Mouse (Mus musculus) hindbrain, embryonic 12.5 days (tissue): ENCODE data around the gene Ankfn1. TPM values are rescaled to one million over a fixed set of nuclear protein-coding genes. Genes with fewer than 3 reads are reported as not detected.

Experiments
- ATAC-seq: fragments of 200-750 bp; cut with Nextera tagmentation; 2 replicates; pipeline ENCODE4 v1.8.0; 2017; ENCODE audit warnings: moderate TSS enrichment; ENCODE audit not compliant: low FRiP score
- H3K27ac ChIP-seq: fragments of 300-500 bp; sonication (generic); 2 replicates; pipeline ENCODE4 v1.5.1; 2016; ENCODE audit warnings: mild to moderate bottlenecking
- H3K27me3 ChIP-seq: fragments of 300-500 bp; sonication (generic); 2 replicates; pipeline ENCODE4 v1.6.1; 2016; ENCODE audit warnings: mild to moderate bottlenecking
- H3K36me3 ChIP-seq: fragments of 300-500 bp; sonication (generic); 2 replicates; pipeline ENCODE4 v1.6.1; 2016; ENCODE audit warnings: mild to moderate bottlenecking
- H3K4me1 ChIP-seq: fragments of 300-500 bp; sonication (generic); 2 replicates; pipeline ENCODE4 v1.6.1; 2016
- H3K4me2 ChIP-seq: fragments of 300-500 bp; sonication (generic); replicated peaks from 2 replicates; pipeline ENCODE4 v1.6.1; 2016; ENCODE audit warnings: mild to moderate bottlenecking
- H3K4me3 ChIP-seq: fragments of 300-500 bp; sonication (generic); 2 replicates; pipeline ENCODE4 v1.5.1; 2016; ENCODE audit warnings: mild to moderate bottlenecking
- H3K9ac ChIP-seq: fragments of 300-500 bp; sonication (generic); 2 replicates; pipeline ENCODE4 v1.6.1; 2016; ENCODE audit warnings: mild to moderate bottlenecking, moderate library complexity
- H3K9me3 ChIP-seq: fragments of 300-500 bp; sonication (generic); replicated peaks from 2 replicates; pipeline ENCODE4 v1.6.1; 2016; ENCODE audit warnings: mild to moderate bottlenecking
- WGBS: fragments of 180-500 bp; shearing (Covaris S2); methylation state at CpG from one replicate; pipeline ENCODE4 v1.1.7; 2016; 5-methylcytosine and 5-hydroxymethylcytosine counted together
- polyA plus RNA-seq: library from polyadenylated mRNA; unstranded; fragments of >200 nt; fragmentation: Nextera tagmentation; extraction: Ambion mirVana; gene quantifications from 2 replicates; pipeline ENCODE4 v1.2.1, GENCODE M21; 2016

The Ankfn1 gene
- polyA plus RNA-seq, 1 experiment from 2014 or later: 2.4 TPM

DNA sequence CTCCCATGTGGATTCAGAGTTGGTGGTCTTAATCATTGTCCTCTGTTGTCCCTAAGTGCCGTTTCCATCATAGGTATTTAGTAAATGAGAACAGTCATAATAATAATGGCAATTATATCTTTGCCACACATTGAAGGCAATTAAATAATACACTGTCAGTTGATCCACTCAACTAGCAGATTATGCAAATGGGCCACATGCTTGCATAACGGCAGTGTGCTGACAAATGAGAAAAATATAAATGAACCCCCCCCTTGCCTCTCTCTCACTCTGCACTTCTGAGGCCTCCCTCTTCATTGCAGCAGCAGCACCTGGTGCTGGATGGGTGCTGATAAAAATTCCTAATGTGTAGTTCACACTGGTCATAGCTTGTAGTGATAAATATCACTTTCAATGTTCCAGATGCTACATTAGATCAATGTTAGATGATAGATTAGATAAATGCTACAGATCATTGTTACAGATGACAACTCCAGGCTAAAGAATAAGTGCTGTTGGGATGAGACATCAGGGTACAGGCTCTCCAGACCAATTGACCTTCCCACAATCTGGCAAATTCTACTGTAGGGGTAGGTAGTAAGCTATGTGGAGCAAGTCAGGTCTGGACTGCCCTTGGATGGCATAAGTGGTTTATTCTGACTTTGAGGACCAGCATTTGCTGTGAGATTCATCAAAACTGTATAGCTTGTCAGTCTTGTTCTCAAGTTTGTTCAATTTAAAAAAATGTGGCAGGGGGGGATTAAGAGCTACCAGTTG is 12.3 kb downstream of the Ankfn1 start:
- Histone ChIP-seq H3K27ac (no peak overlapping the region), H3K4me3 (no peak overlapping the region), H3K9me3 (no peaks in the 10 kb centered on the region), H3K36me3 (no peaks in the 10 kb centered on the region), H3K4me2 (no peak overlapping the region), H3K27me3 (no peaks in the 10 kb centered on the region; the same call in 1 of the 2 replicates), H3K9ac (no peak overlapping the region), H3K4me1 (0 out of 2 replicates have a peak, but pooled peaks cover 3% of the 10 kb centered on the region)
- no peak for ATAC-seq
- WGBS: 53% methylated on average over 2 of the region's 2 CpGs

DNA sequence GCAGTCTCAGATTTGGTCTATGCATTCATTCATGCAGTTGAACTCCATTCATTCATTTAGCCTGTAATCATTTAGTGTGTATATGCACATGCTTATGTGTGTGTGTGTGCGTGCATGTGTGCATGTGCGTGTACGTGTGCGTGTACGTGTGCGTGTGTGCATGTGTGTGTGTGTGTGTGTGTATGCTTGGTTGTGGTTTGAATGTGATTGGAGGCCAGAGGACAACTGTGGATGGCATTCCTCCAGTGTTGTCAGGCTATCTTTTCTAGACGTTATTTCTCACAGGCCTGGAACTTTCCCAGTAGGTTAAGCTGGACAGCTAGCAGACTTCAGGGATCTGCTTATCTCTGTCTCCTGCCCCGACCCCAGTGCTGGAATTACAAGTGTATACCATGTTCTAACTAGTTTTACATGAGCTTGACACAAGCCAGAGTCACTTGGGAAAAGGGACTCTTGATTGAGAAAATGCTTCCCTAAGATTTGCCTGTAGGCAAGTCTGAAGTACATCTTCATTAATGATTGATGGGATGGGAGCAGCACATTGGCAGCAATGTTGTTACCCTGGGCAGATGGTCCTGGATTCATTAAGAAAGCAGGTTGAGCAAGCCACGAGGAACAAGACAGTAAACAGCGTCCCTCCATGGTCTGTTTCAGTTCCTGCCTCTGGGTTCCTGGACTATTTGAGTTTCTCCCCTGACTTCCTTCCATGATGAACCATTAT is 43.3 kb downstream of the Ankfn1 start:
- H3K36me3 ChIP-seq: no peaks in the 10 kb centered on the region
- no peaks in the 10 kb centered on the region for H3K27me3 ChIP-seq
- whole genome bisulfite sequencing: 84% methylated on average over 10 of the region's 10 CpGs
- no peak overlapping the region for H3K4me3 ChIP-seq
- no peak overlapping the region for H3K4me2 ChIP-seq
- no peaks in the 10 kb centered on the region for H3K9me3 ChIP-seq
- no peak for ATAC-seq
- no peak overlapping the region; the same call in 1 of the 2 replicates for H3K27ac ChIP-seq
- H3K4me1 ChIP-seq: no peaks in the 10 kb centered on the region
- H3K9ac ChIP-seq: no peak overlapping the region

DNA sequence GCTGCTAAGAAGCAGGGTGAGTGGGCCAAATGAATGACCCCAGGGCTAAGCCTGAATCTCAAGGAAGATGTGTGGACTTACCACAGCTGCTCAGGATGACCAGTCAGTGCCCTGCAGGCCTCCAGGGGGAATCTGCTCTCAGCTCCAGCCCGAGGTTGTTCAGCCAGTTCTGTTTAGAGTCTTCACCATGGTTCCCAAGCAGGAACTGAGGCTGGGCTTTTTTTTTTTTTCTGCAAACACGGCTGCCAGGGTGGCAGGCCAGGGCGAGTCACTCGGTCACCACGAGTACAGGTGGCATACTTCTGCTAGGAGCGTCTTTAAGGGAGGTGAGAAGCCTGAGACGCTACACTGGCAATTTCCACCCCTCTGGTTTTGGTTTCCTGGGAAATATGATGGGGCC is 43.9 kb downstream of the Ankfn1 start:
- Histone ChIP-seq H3K4me1 (no peaks in the 10 kb centered on the region), H3K9ac (no peak overlapping the region), H3K36me3 (no peaks in the 10 kb centered on the region), H3K27ac (no peak overlapping the region), H3K27me3 (no peaks in the 10 kb centered on the region), H3K4me3 (no peak overlapping the region), H3K9me3 (no peaks in the 10 kb centered on the region), H3K4me2 (no peak overlapping the region)
- no peak for ATAC-seq
- 85% methylated on average over 7 of the region's 7 CpGs for WGBS

DNA sequence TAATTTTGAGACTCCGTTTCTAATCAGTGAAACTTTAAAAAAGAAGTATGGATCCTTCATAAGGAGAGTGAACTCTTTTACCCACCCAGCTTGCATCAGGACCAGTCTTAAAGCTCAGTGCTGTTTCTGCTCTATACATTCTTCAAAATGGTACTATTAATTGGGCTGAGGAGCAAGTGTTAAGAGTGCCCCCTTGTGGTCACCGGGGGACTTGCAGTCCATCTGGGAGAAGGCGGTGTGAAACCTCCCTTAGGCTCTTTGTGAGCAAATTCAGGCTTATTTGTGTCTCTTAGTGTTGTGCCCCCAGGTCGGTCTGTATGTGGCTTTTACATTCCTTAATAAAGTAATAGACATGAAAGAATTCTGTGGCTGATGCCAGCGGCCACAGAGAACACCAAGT is 56.6 kb downstream of the Ankfn1 start:
- H3K36me3 ChIP-seq: no peaks in the 10 kb centered on the region
- H3K27ac ChIP-seq: no peak overlapping the region
- no peak overlapping the region for H3K9ac ChIP-seq
- 0 out of 2 replicates have a peak, but pooled peaks have one; percentile 40 for ATAC-seq
- no peak overlapping the region for H3K4me3 ChIP-seq
- peaks cover 5% of the 10 kb centered on the region; the same call in 1 of the 2 replicates for H3K9me3 ChIP-seq
- H3K27me3 ChIP-seq: no peaks in the 10 kb centered on the region
- no peak overlapping the region for H3K4me2 ChIP-seq
- no peaks in the 10 kb centered on the region for H3K4me1 ChIP-seq
- WGBS: 15% methylated on average over 5 of the region's 5 CpGs

DNA sequence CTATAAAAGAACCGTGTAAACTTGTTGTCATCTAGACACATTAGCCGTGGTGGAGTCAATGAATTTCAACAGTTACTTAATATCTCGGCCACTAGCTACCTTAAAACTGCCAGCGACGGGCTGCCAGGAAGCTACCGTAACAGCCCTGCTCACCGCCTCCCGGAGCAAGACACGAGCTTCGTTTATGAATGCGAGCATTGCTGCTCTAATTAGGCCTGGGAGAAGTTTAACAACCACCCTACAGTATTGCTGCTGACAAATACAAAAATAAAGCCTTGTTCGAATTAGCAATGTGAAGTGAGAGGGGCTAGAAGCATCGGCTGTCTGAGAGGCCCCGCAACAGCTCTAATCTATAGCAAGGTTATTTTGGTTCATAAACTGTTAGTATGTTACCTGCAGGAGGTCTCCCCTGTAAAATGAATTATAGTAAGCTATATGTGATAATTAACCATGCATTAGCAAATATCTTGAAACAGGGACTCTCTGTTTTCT is 58.9 kb downstream of the Ankfn1 start:
- Histone ChIP-seq H3K4me1 (no peaks in the 10 kb centered on the region), H3K9me3 (no peaks in the 10 kb centered on the region), H3K36me3 (no peaks in the 10 kb centered on the region), H3K4me3 (no peak overlapping the region), H3K4me2 (no peak overlapping the region), H3K27me3 (no peaks in the 10 kb centered on the region), H3K27ac (no peak overlapping the region), H3K9ac (no peak overlapping the region)
- WGBS: 75% methylated on average over 14 of the region's 14 CpGs
- ATAC-seq: no peak

DNA sequence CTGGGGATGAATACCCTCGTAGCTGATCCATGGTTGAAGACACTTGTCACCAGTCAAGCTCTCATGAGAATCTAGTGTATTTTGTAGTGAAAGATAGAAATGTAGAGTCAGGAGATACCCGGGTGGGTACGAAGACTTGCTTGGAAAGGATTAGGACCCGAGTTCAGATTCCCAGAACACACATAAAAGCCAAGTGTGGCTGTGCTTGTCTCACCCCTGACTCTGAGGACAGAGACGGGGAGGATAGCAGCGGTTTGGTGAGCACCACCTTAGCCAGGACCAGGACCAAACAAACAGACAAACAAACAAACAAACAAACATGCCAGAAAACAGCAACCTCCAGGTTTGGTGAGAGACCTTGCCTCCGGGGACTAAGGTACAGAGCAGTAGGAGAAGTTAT is 61.1 kb downstream of the Ankfn1 start:
- Histone ChIP-seq H3K4me3 (no peak overlapping the region), H3K9ac (no peak overlapping the region), H3K27ac (no peak overlapping the region), H3K9me3 (no peaks in the 10 kb centered on the region), H3K36me3 (no peaks in the 10 kb centered on the region), H3K27me3 (no peaks in the 10 kb centered on the region), H3K4me1 (no peaks in the 10 kb centered on the region), H3K4me2 (no peak overlapping the region)
- 88% methylated on average over 7 of the region's 7 CpGs for WGBS
- ATAC-seq: no peak

DNA sequence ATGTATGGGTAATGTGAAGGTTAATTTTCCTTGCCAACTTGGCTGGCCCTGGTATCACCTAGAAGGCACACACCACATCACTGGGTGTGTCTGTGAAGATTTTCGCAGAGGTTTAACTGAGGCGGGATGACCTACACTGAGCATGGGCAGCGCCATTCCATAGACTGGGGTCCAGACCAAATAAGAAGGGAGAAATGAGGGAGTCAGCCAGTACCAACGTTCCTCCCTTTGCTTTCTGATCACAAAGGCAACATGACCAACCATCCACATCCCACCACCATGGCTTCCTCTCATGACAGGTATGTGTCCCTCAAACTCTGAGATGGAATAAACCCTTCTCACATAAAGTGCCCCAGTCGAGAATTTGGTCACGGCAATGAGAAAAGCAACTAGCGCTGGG is 68.9 kb downstream of the Ankfn1 start:
- Histone ChIP-seq H3K27ac (no peak overlapping the region), H3K4me2 (no peak overlapping the region), H3K36me3 (no peaks in the 10 kb centered on the region), H3K9me3 (no peaks in the 10 kb centered on the region), H3K4me1 (no peaks in the 10 kb centered on the region), H3K4me3 (no peak overlapping the region), H3K9ac (no peak overlapping the region), H3K27me3 (no peaks in the 10 kb centered on the region)
- 94% methylated on average over 7 of the region's 7 CpGs for WGBS
- ATAC-seq: no peak

DNA sequence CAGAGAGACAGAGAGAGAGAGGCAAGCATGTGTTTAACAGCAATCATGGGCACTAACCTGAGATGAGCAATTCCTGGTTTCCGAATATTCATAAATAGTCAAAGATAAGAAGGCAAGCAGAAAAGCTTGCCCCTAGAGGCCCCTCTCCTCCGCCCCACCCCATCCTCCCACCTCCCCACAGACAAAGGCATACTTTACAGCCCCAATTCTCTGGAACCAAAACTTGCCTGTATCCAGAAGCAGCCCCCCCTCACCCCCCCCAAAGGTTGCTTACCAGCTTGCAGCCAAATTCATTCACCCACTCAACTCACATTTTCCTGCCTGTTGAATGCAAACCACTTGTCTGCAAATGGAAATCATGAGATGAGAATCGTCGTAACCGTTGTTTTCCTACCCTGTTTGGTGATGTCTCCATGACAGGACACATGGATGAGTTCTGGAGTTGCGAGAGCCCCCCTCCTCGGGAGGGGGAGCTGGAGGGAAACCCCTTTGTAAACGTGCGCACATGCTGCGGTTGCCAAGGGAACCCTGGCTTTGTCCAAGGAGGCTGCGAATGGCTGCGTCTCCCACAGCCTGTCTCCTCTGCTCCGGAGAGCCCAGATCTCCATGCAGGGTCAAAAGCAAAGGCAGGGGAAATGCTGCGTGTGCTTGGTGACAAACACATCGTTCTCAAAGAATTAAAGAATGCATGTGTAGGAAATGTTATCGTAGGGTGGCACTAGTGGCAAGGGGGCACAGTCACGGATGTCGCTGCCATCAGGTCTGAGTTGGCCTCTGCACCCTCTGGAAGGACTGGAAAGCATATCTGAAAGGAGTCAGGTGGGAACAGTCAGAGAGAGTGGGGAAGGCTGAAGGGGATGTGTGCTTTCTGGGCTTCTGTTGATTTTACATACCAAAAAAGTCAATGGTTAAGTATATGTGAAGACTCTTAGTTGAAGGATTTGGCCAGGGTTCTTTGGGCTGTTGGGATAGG is 80.7 kb downstream of the Ankfn1 start:
- peaks cover 12% of the 10 kb centered on the region for H3K4me1 ChIP-seq
- H3K4me2 ChIP-seq: peak overlapping the region; percentile 48
- peak overlapping the region; percentile 25; the same call in 1 of the 2 replicates for H3K9ac ChIP-seq
- H3K36me3 ChIP-seq: no peaks in the 10 kb centered on the region
- WGBS: 26% methylated on average over 18 of the region's 18 CpGs
- H3K9me3 ChIP-seq: no peaks in the 10 kb centered on the region
- H3K27ac ChIP-seq: no peak overlapping the region; the same call in 1 of the 2 replicates
- no peaks in the 10 kb centered on the region for H3K27me3 ChIP-seq
- peak; percentile 86 for ATAC-seq
- peak overlapping the region; percentile 23 for H3K4me3 ChIP-seq

DNA sequence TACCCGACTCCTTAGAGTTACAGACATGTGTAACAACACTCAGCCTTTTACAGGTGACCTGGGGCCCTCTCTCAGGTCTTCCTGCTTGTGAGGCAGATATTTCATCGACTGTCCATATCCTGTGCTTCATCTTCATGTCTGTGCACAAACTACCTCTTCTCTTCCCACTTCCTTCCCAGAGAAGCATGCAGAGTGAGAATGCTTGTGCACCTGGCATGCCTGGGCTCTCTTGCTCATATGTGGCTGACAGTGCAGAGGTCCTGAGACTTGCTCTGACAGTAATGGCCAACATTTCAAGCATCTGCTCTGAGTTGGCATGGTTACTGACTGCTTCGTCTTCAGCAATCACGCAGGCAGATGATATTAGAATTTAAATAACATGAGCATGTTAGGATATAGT is 83.8 kb downstream of the Ankfn1 start:
- no peak for ATAC-seq
- no peak overlapping the region for H3K4me3 ChIP-seq
- WGBS: 80% methylated on average over 4 of the region's 4 CpGs
- H3K4me1 ChIP-seq: peaks cover 12% of the 10 kb centered on the region
- no peaks in the 10 kb centered on the region for H3K9me3 ChIP-seq
- H3K27ac ChIP-seq: no peak overlapping the region
- no peak overlapping the region for H3K9ac ChIP-seq
- H3K36me3 ChIP-seq: no peaks in the 10 kb centered on the region
- H3K4me2 ChIP-seq: no peak overlapping the region
- H3K27me3 ChIP-seq: no peaks in the 10 kb centered on the region

DNA sequence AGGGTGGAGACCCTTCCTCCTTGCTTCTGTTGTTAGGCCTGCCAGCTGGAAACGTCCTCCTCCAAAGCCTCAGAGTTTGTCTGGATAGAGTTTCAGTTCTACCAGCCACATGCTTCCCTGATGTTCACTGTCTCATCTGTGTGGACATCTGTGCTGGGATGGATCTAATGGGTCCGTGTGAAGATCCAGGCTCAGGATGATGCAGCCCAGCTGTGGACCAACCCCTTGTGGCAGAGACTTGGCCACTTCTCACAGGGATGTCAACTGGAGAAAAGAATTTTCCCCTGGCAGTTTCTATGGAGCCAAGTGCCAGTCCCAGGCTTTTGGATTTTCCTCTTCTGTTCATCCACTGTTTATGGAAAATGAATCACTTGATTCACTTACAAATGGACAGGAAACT is 100.5 kb downstream of the Ankfn1 start:
- no peak overlapping the region for H3K4me2 ChIP-seq
- 63% methylated on average over 2 of the region's 2 CpGs for WGBS
- no peaks in the 10 kb centered on the region for H3K36me3 ChIP-seq
- peaks cover 8% of the 10 kb centered on the region for H3K4me1 ChIP-seq
- H3K4me3 ChIP-seq: no peak overlapping the region
- no peak overlapping the region for H3K27ac ChIP-seq
- H3K9me3 ChIP-seq: no peaks in the 10 kb centered on the region
- no peaks in the 10 kb centered on the region for H3K27me3 ChIP-seq
- ATAC-seq: no peak
- H3K9ac ChIP-seq: no peak overlapping the region

DNA sequence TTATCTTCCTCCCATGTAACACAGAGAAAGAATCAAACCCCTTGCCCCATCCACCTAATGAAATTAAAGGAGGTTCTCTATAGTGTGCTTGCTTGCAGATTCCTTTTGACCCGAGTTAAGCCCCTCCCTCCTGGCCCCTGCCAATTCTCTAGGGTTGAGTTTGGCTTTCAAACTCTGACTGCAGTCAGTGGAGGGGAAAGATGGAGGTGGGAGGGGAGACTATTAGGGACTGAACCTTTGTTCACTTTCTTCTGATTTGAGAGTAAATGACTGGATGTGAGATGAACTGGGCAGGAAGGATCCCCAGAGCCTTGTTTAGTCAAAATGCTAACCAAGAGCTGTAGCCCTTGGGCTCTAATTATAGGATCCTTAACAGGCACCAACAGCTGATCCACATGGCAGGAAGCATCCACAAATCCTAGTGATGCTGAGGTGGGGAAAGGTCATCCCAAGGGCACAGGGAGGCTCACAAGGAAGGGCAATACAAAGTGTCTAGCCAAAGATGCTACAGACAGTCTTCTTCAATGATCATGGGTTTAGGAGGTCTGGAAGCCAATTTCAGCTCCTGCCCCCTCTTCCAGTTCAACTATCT is 103.4 kb downstream of the Ankfn1 start:
- Histone ChIP-seq H3K4me2 (no peak overlapping the region), H3K36me3 (no peaks in the 10 kb centered on the region), H3K4me3 (no peak overlapping the region), H3K9ac (no peak overlapping the region), H3K27me3 (no peaks in the 10 kb centered on the region), H3K27ac (no peak overlapping the region), H3K9me3 (no peaks in the 10 kb centered on the region), H3K4me1 (peaks cover 8% of the 10 kb centered on the region)
- 11% methylated on average over 1 of the region's 1 CpGs for WGBS
- 0 out of 2 replicates have a peak, but pooled peaks have one; percentile 38 for ATAC-seq
